Mouse (Mus musculus) liver, adult 2 months (tissue): ENCODE results near the gene Pip5k1b. TPM values are rescaled to one million over a fixed set of nuclear protein-coding genes. Genes with fewer than 3 reads are reported as not detected.

Source experiments
- DNase-seq: peaks from one replicate; pipeline ENCODE4 v3.0.0-alpha.2; 2011; ENCODE audit warnings: low read depth, low spot score; ENCODE audit errors: extremely low read depth
- H3K27ac ChIP-seq: fragments of 200-500 bp; replicated peaks from 2 replicates; pipeline ENCODE4 v1.5.1; 2012; ENCODE audit warnings: low read depth, mild to moderate bottlenecking, control low read depth, inconsistent platforms, low read length; ENCODE audit not compliant: insufficient read depth
- H3K27me3 ChIP-seq: fragments of 200-500 bp; 2 replicates; pipeline ENCODE4 v1.6.1; 2012; ENCODE audit warnings: mild to moderate bottlenecking, moderate library complexity, low read length, inconsistent platforms; ENCODE audit not compliant: control insufficient read depth, insufficient read depth
- H3K36me3 ChIP-seq: fragments of 200-500 bp; 2 replicates; pipeline ENCODE4 v1.6.1; 2012; ENCODE audit warnings: low read length, inconsistent platforms; ENCODE audit not compliant: control insufficient read depth, insufficient read depth
- H3K4me1 ChIP-seq: fragments of 200-500 bp; 2 replicates; pipeline ENCODE4 v1.6.1; 2011; ENCODE audit warnings: low read length; ENCODE audit not compliant: control insufficient read depth, insufficient read depth
- H3K4me3 ChIP-seq: fragments of 200-500 bp; 2 replicates; pipeline ENCODE4 v1.5.1; 2011; ENCODE audit warnings: low read depth, mild to moderate bottlenecking, control low read depth, low read length, moderate library complexity; ENCODE audit not compliant: insufficient read depth
- H3K79me2 ChIP-seq: fragments of 200-500 bp; 2 replicates; pipeline ENCODE4 v1.6.1; 2012; ENCODE audit warnings: inconsistent platforms, mild to moderate bottlenecking, low read length, moderate library complexity; ENCODE audit not compliant: control insufficient read depth, insufficient read depth
- H3K9ac ChIP-seq: fragments of 200-500 bp; 2 replicates; pipeline ENCODE4 v1.6.1; 2012; ENCODE audit warnings: low read depth, mild to moderate bottlenecking, control low read depth, inconsistent platforms, low read length
- CTCF ChIP-seq: fragments of 200-500 bp; IDR thresholded peaks from 2 replicates; pipeline ENCODE4 v1.5.1; 2011; ENCODE audit warnings: low read depth, low read length, control low read depth
- POLR2A ChIP-seq: fragments of 200-500 bp; IDR thresholded peaks from 2 replicates; pipeline ENCODE4 v1.6.1; 2011; ENCODE audit warnings: low read length, control low read depth; ENCODE audit not compliant: insufficient read depth; ENCODE audit errors: extremely low read depth
- WGBS: fragments of 180-500 bp; shearing (Covaris S2); methylation state at CpG from one replicate; pipeline ENCODE4 v1.1.7; 2018; 5-methylcytosine and 5-hydroxymethylcytosine counted together
- polyA plus RNA-seq: library from polyadenylated mRNA; depleted of rRNA; stranded (reverse); fragments of >200 nt; gene quantifications from 2 replicates; pipeline ENCODE4 v1.2.3, GENCODE M21; 2012
- total RNA-seq: library from RNA; depleted of rRNA; stranded (reverse); fragments of >200 nt; gene quantifications from 2 replicates; pipeline ENCODE4 v1.2.3, GENCODE M21; 2014

Gene Pip5k1b
- total and polyA plus RNA-seq, 2 experiments: under 0.01 TPM; not detected in 1

DNA sequence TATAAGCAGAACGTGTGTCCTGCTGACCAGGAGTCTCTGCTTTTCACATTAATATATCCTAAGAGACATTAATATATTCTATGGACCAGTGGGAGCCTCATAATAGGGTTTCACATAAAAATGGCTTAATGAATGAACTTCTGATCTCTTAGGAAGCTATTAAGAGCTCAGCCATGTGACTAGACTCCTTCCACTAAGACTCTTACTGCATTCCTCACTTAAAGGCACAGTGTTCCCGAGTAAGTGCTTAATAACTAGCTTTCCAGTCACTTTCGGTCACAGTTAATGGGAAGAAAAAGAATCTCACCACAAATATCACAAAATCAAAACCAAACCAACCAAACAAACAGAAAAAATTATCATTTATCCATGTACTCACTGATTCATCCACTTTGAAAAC lies 87.1 kb downstream of the Pip5k1b start:
- Histone ChIP-seq H3K4me3 (no peak overlapping the region), H3K4me1 (no peaks in the 10 kb centered on the region), H3K27me3 (no peaks in the 10 kb centered on the region), H3K79me2 (no peaks in the 10 kb centered on the region), H3K9ac (no peak overlapping the region), H3K36me3 (no peaks in the 10 kb centered on the region), H3K27ac (no peak overlapping the region)
- WGBS: 75% methylated on average over 3 of the region's 3 CpGs
- DNase-seq: no peak
- no peak for TF ChIP-seq POLR2A
- no peak for TF ChIP-seq CTCF

GRCm38 (mm10) chr19:24463011-24463410 lies 92.7 kb downstream of the Pip5k1b start:
- no peak overlapping the region for H3K27ac ChIP-seq
- no peaks in the 10 kb centered on the region for H3K4me1 ChIP-seq
- H3K4me3 ChIP-seq: no peak overlapping the region
- TF ChIP-seq CTCF (no peak), POLR2A (no peak)
- 78% methylated on average over 3 of the region's 3 CpGs for WGBS
- H3K79me2 ChIP-seq: no peaks in the 10 kb centered on the region
- no peaks in the 10 kb centered on the region for H3K36me3 ChIP-seq
- H3K27me3 ChIP-seq: no peaks in the 10 kb centered on the region
- H3K9ac ChIP-seq: no peak overlapping the region
- no peak for DNase-seq

- TF ChIP-seq POLR2A (no peak), CTCF (no peak)
- H3K36me3 ChIP-seq: no peaks in the 10 kb centered on the region
- 92% methylated on average over 6 of the region's 6 CpGs for WGBS
- H3K79me2 ChIP-seq: no peaks in the 10 kb centered on the region
- H3K4me1 ChIP-seq: no peaks in the 10 kb centered on the region
- DNase-seq: no peak
- H3K27ac ChIP-seq: no peak overlapping the region
- H3K9ac ChIP-seq: no peak overlapping the region
- no peaks in the 10 kb centered on the region for H3K27me3 ChIP-seq
- H3K4me3 ChIP-seq: no peak overlapping the region
Observed at GRCm38 (mm10) chr19:24456591-24457231, 99.0 kb downstream of the Pip5k1b start.

DNA sequence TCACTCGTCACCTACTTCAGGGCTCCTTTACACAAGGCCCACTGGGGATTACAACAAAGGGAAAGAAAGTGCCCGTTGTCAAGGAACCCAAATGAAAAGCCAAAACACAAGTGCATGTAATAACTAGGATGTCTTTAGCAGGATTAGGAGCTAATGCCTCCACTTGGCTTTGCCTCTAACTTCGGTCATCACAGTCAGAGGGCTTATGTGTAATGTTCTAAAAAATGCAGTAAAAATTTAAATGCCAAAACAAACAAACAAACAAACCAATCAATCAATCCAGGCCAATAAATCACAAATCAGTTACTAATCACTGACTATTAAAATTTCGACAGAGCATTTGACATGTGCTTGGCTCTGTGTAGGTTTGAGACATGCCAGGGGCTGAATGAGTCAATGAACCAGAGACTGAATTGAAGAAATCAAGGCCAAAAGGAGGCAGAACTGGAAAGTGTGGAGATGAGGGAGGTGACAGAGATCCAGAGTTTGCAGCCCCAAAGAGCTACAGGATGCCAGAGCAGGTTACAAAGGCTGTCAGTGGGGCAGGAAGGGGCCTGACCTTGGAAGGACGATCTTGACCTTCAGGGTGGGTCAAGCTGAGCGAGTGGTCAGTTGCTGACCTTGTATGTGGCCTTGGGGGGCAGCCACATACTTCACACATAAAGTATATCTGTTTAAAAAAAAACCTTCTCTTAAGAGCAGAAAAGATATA lies 100.3 kb downstream of the Pip5k1b start:
- no peak overlapping the region for H3K9ac ChIP-seq
- H3K27me3 ChIP-seq: no peaks in the 10 kb centered on the region
- H3K4me1 ChIP-seq: no peaks in the 10 kb centered on the region
- H3K36me3 ChIP-seq: no peaks in the 10 kb centered on the region
- no peak overlapping the region for H3K27ac ChIP-seq
- TF ChIP-seq POLR2A (no peak), CTCF (no peak)
- H3K79me2 ChIP-seq: no peaks in the 10 kb centered on the region
- DNase-seq: no peak
- 65% methylated on average over 6 of the region's 6 CpGs for WGBS
- no peak overlapping the region for H3K4me3 ChIP-seq

DNA sequence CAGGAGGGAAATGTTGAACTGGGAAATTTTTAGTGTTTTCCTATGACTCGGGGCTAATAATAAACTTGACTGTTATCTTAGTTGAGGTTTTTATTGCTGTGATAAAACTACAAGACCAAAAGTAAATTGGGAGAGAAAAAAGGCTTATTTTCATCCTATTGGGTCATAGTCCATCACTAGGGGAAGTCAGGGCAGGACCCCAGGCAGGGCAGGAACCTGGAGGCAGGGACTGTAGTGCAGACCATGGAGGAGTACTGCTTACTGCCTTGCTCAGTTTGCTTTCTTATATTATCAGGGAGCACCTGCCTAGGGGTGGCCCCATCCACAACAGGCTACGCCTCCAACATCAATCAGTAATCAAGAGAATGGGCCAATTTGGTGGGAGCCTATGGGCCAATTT lies 101.2 kb downstream of the Pip5k1b start:
- no peaks in the 10 kb centered on the region for H3K4me1 ChIP-seq
- no peak for DNase-seq
- no peak overlapping the region for H3K27ac ChIP-seq
- no peak for TF ChIP-seq CTCF
- no peak for TF ChIP-seq POLR2A
- 80% methylated on average over 2 of the region's 2 CpGs for WGBS
- H3K79me2 ChIP-seq: no peaks in the 10 kb centered on the region
- H3K4me3 ChIP-seq: no peak overlapping the region
- H3K36me3 ChIP-seq: no peaks in the 10 kb centered on the region
- H3K9ac ChIP-seq: no peak overlapping the region
- no peaks in the 10 kb centered on the region for H3K27me3 ChIP-seq

- TF ChIP-seq CTCF: no peak
- no peak for TF ChIP-seq POLR2A
- H3K27me3 ChIP-seq: no peaks in the 10 kb centered on the region
- H3K9ac ChIP-seq: no peak overlapping the region
- no peak overlapping the region for H3K27ac ChIP-seq
- 82% methylated on average over 13 of the region's 13 CpGs for WGBS
- H3K4me3 ChIP-seq: no peak overlapping the region
- H3K4me1 ChIP-seq: no peaks in the 10 kb centered on the region
- H3K79me2 ChIP-seq: no peaks in the 10 kb centered on the region
- no peaks in the 10 kb centered on the region for H3K36me3 ChIP-seq
- no peak for DNase-seq
Observed at GRCm38 (mm10) chr19:24453379-24453778, 102.3 kb downstream of the Pip5k1b start.
